Mouse (Mus musculus) neural tube, embryonic 11.5 days (tissue): ENCODE measurements at regions not wholly inside any gene's neighbourhood (a gene's known extent, or its start where the extent isn't known, plus 50 kb on each side); places are given as distances from the start of the nearest gene placed in this dataset.

Experiments
- ATAC-seq: fragments of 200-750 bp; cut with Nextera tagmentation; 2 replicates; pipeline ENCODE4 v1.8.0; 2017; ENCODE audit warnings: moderate number of reproducible peaks, mild to moderate bottlenecking, moderate TSS enrichment, moderate library complexity; ENCODE audit not compliant: insufficient read depth, low FRiP score, low TSS enrichment
- DNase-seq: peaks from one replicate; pipeline ENCODE4 v3.0.0-alpha.2; 2015; ENCODE audit warnings: low spot score
- H3K27ac ChIP-seq: fragments of 300-500 bp; sonication (generic); 2 replicates; pipeline ENCODE4 v1.5.1; 2014; ENCODE audit warnings: low read depth, mild to moderate bottlenecking, low read length
- H3K27me3 ChIP-seq: fragments of 300-500 bp; sonication (generic); 2 replicates; pipeline ENCODE4 v1.6.1; 2014; ENCODE audit warnings: mild to moderate bottlenecking, low read length, mixed read lengths; ENCODE audit not compliant: control insufficient read depth, insufficient read depth
- H3K36me3 ChIP-seq: fragments of 300-500 bp; sonication (generic); 2 replicates; pipeline ENCODE4 v1.6.1; 2014; ENCODE audit warnings: mild to moderate bottlenecking, low read length, moderate library complexity, mixed read lengths; ENCODE audit not compliant: control insufficient read depth, insufficient read depth
- H3K4me1 ChIP-seq: fragments of 300-500 bp; sonication (generic); 2 replicates; pipeline ENCODE4 v1.6.1; 2014; ENCODE audit warnings: low read length, mixed read lengths; ENCODE audit not compliant: control insufficient read depth, insufficient read depth
- H3K4me2 ChIP-seq: fragments of 300-500 bp; sonication (generic); 2 replicates; pipeline ENCODE4 v1.6.1; 2014; ENCODE audit warnings: low read depth, mild to moderate bottlenecking, moderate library complexity
- H3K4me3 ChIP-seq: fragments of 300-500 bp; sonication (generic); 2 replicates; pipeline ENCODE4 v1.5.1; 2014; ENCODE audit warnings: low read depth, low read length
- H3K9ac ChIP-seq: fragments of 300-500 bp; sonication (generic); 2 replicates; pipeline ENCODE4 v1.6.1; 2014; ENCODE audit warnings: mild to moderate bottlenecking, low read length
- H3K9me3 ChIP-seq: fragments of 300-500 bp; sonication (generic); 2 replicates; pipeline ENCODE4 v1.6.1; 2016; ENCODE audit warnings: low read length; ENCODE audit not compliant: control insufficient read depth
- WGBS: fragments of 180-500 bp; shearing (Covaris S2); extraction: QIAGEN DNeasy Blood & Tissue Kit; methylation state at CpG from one replicate; pipeline ENCODE4 v1.1.7; 2014; 5-methylcytosine and 5-hydroxymethylcytosine counted together

DNA sequence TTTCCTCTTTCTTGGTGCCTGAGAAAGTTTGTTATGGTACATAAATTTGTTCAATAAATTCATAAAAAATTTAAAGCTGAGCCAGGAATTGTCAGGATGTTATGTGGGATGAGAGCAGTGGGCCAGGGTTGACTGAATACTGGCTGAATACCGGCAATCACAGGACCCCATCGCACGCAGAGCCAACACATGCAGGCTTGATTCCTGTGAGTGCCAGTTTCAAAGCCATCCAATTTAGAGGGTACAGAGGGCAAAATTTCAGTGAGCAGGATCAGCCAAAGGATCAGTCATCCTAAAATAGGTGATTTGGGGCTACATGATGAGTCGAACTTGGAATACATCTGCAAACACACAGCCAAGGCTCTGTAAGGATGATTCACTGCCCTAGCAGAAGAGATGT, 583.6 kb upstream of the Nectin3 start:
- DNase-seq (no peak), ATAC-seq (no peak)
- H3K4me1 ChIP-seq: no peaks in the 10 kb centered on the region
- H3K27me3 ChIP-seq: no peaks in the 10 kb centered on the region
- H3K4me3 ChIP-seq: no peak overlapping the region
- H3K4me2 ChIP-seq: no peak overlapping the region
- H3K9me3 ChIP-seq: no peaks in the 10 kb centered on the region
- no peaks in the 10 kb centered on the region for H3K36me3 ChIP-seq
- no peak overlapping the region for H3K27ac ChIP-seq
- 96% methylated on average over 4 of the region's 4 CpGs for WGBS
- no peak overlapping the region for H3K9ac ChIP-seq

DNA sequence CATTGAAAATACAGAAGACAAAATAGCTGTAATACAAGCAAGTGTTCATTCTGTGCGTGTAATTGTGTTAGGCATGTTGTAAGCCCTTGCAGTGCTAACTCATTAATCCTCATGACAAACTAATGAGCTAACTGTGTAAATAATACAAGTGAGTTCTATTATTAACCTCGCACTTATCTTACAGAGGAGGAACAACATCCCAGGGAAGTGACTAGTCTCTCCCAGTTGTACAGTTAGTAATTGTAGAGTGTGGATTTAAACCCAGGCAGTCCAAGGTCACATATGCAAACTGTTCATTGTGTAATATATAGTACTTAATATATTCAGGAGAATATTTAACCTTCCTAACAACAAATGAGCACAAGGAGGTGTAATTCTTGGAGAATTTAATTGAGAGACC, 582.0 kb upstream of the Nectin3 start:
- Histone ChIP-seq H3K4me3 (no peak overlapping the region), H3K27me3 (no peaks in the 10 kb centered on the region), H3K27ac (no peak overlapping the region), H3K9me3 (no peaks in the 10 kb centered on the region), H3K4me1 (no peaks in the 10 kb centered on the region), H3K9ac (no peak overlapping the region), H3K36me3 (no peaks in the 10 kb centered on the region), H3K4me2 (no peak overlapping the region)
- no peak for DNase-seq
- no peak for ATAC-seq
- WGBS: 73% methylated on average over 2 of the region's 2 CpGs

DNA sequence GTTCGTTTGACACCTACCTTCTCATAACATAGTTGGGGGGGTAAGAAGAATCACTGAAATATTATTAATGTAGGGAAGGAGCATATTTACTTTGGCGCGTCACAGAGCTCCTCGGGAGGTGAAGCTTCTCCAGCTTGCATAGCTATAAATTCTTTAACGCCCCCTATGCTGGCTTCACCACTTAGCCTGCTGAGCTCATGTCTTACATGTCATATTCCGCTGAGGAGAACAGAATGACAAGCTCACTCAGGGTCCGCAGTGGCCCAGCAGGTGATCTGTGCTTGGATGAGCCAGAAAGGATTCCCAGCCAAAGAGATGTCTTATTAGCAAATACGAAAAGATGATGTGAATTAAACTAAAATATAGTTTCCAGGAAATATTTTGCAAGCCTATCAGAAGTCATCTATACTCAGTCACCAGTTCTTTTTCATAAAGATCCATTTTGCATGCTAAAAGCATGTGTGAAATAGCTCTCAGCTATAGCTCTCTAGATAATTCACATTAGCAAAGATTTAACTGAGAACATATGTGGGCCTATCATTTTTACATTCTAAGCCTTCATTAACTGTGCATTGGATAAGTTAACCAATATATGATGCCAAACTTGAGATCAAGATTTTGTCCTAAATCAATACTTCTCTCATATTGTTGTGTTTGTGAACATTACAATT, 561.1 kb upstream of the Nectin3 start:
- no peak overlapping the region for H3K27ac ChIP-seq
- no peak for ATAC-seq

DNA sequence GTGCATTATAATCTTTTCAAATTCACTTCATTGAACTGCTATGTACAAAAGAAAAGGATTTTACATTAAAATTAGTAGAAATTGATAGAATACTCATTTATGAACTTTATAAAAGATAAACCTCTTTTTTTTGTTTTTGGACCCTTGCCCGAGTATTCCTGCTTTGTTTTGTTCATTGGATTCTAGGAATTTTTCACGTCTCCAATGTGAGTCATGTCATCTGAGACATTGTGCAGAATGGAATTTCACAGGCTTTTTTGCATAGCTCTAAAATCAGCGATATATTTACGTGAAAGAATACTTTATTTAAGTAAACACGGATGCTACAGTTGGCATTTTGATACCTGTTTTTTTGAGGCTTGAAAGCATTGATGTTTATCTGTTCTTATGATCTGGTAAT, 560.5 kb upstream of the Nectin3 start:
- no peaks in the 10 kb centered on the region for H3K4me1 ChIP-seq

More for the DNA sequence above, 561.1 kb upstream of the Nectin3 start:
- Histone ChIP-seq H3K4me1 (no peaks in the 10 kb centered on the region), H3K9ac (no peak overlapping the region), H3K36me3 (no peaks in the 10 kb centered on the region), H3K4me2 (no peak overlapping the region), H3K4me3 (no peak overlapping the region), H3K27me3 (no peaks in the 10 kb centered on the region), H3K9me3 (no peaks in the 10 kb centered on the region)
- whole genome bisulfite sequencing: 82% methylated on average over 8 of the region's 8 CpGs
- DNase-seq: no peak

DNA sequence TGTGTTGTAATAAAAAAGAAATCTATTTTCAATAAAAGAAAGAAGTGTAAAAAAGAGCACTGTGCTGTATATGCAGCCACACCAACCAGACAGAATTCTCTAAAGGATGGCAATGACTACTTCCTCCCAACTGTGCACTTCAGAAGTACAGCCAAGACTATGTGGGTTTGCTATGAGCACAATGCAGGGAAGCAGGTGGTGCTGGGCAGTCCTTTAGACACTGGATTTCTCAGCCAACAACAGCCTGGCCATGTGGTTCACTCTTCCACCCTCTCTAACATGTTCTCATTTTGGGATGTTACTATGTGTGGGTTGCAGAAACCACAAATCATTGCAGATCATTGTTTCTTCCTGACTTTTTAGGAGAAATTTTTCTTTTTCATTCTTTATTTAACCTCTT, 527.6 kb upstream of the Nectin3 start:
- DNase-seq: no peak
- H3K9ac ChIP-seq: no peak overlapping the region
- ATAC-seq: no peak
- no peaks in the 10 kb centered on the region for H3K36me3 ChIP-seq
- H3K27ac ChIP-seq: no peak overlapping the region
- H3K4me2 ChIP-seq: no peak overlapping the region
- H3K27me3 ChIP-seq: no peaks in the 10 kb centered on the region
- H3K4me3 ChIP-seq: no peak overlapping the region
- no peaks in the 10 kb centered on the region for H3K9me3 ChIP-seq
- no peaks in the 10 kb centered on the region for H3K4me1 ChIP-seq

More for the DNA sequence above, 560.5 kb upstream of the Nectin3 start:
- Histone ChIP-seq H3K4me3 (no peak overlapping the region), H3K36me3 (no peaks in the 10 kb centered on the region), H3K27ac (no peak overlapping the region), H3K9me3 (no peaks in the 10 kb centered on the region), H3K9ac (no peak overlapping the region), H3K27me3 (no peaks in the 10 kb centered on the region), H3K4me2 (no peak overlapping the region)
- no peak for DNase-seq
- 87% methylated on average over 5 of the region's 5 CpGs for WGBS
- no peak for ATAC-seq

DNA sequence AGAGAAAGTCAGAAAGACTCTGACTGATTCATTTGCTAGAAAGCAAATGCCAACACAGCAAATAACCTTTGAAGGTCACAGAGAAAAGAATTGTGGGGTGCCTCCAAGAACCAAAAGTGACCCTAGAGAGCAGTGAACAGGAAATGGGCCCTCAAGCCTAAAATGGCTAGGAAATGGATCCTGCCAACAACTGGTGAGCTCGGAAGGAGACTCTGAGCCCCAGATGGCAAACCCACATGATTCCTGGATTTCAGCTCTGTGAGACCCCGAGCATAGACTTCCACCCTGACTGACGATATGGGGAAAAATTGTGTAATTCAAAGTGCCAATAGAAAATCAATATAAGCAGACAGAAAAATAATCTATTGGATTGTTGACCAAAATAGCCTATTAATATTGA, 519.2 kb upstream of the Nectin3 start:
- Histone ChIP-seq H3K27ac (no peak overlapping the region), H3K9me3 (no peaks in the 10 kb centered on the region), H3K36me3 (no peaks in the 10 kb centered on the region), H3K4me3 (no peak overlapping the region), H3K4me1 (no peaks in the 10 kb centered on the region), H3K27me3 (no peaks in the 10 kb centered on the region), H3K4me2 (no peak overlapping the region), H3K9ac (no peak overlapping the region)
- DNase-seq: no peak
- ATAC-seq: no peak
- WGBS: 73% methylated on average over 3 of the region's 3 CpGs

DNA sequence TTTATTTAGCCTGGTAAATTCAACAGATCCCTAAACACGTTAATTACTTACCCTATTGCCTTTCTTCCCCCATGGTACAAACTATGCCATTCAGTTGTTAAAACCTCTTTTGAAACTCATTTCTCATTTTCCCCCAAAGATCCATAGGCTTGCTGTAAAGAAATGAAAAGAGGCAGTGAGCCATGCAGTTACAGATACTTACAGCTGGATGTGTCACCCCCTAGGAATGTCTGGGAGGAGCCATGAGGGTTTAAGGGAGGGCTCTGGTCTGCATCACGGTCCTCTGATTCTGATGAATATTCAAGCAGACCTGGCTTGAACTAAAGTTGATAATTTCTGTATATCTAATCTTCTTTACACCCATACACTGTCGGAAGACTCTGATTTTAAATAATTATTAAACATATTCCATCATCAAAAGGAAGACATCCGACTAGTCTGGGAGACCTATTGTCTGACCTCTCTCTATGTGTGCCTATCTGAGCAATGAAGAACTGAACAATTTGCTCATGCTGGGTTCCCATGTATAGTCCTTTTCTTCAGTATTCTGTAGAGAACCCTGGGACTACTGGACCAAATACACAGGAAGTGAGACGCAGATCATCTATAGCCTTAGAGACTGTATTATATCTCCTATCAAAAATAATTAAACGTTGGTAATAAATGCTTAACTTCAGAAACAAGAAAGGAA, 484.7 kb upstream of the Nectin3 start:
- peak; percentile 11 for DNase-seq
- WGBS: 73% methylated on average over 6 of the region's 6 CpGs
- Histone ChIP-seq H3K27me3 (no peaks in the 10 kb centered on the region), H3K36me3 (no peaks in the 10 kb centered on the region), H3K4me3 (no peak overlapping the region), H3K27ac (no peak overlapping the region), H3K9me3 (no peaks in the 10 kb centered on the region), H3K4me2 (no peak overlapping the region), H3K4me1 (no peaks in the 10 kb centered on the region), H3K9ac (no peak overlapping the region)
- ATAC-seq: peak; percentile 58; the same call in 1 of the 2 replicates

DNA sequence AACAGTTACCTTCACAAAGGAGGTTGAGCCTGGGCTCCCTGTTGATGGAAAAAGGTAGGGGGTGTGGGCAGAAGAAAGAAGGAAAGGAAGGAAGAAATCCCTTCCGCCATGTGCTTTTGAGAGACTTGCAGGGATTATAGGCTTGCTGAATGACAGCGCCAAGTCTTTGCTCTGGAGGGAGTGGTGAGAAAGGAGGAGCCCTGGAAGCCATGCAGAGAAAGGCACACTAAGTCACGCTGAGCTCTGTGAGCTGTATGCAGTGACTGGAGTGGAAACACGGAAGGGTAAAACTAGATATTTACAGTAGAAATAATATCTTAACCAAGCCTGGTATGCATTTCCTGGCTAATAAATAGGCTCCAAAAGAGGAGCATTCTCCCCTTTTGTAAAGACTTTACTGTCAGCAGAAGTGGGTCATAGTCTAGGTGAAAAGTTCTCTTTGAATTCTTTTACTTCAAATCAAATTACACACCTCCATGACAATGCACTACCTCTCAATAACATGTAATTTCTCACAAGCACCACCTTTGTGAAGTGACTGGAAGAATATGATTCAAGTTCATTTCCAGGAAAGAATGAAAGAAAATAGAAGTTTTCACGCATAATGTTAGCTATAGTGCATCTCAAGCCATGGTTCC, 484.1 kb upstream of the Nectin3 start:
- H3K36me3 ChIP-seq: no peaks in the 10 kb centered on the region
- H3K9me3 ChIP-seq: no peaks in the 10 kb centered on the region
- 72% methylated on average over 5 of the region's 5 CpGs for WGBS
- H3K4me2 ChIP-seq: no peak overlapping the region
- DNase-seq (no peak), ATAC-seq (no peak)
- H3K4me3 ChIP-seq: no peak overlapping the region
- no peak overlapping the region for H3K9ac ChIP-seq
- H3K27me3 ChIP-seq: no peaks in the 10 kb centered on the region
- H3K4me1 ChIP-seq: no peaks in the 10 kb centered on the region
- H3K27ac ChIP-seq: no peak overlapping the region

DNA sequence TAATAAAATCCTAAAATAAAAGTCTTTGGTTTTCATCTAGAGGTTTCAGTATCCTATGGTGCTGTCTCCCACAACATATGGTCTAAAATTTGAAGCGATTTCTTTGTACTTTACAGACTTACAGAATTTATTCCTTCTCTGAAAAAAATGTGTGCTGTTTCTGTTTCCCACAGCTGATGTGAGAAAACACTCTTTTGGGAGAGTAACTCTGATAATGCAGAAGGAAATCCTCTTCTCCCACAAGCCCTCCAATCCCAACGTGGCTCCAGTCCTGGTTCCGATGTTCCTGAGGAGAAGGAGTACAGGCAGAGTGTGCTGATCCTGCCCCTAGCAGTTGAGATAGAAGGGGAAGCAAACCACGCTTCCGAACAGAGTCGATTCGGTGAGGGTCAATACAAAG, 467.4 kb upstream of the Nectin3 start:
- no peak for ATAC-seq
- no peaks in the 10 kb centered on the region for H3K36me3 ChIP-seq

More for the DNA sequence above, 467.4 kb upstream of the Nectin3 start:
- Histone ChIP-seq H3K9ac (no peak overlapping the region), H3K4me3 (no peak overlapping the region), H3K4me2 (no peak overlapping the region), H3K4me1 (no peaks in the 10 kb centered on the region), H3K9me3 (no peaks in the 10 kb centered on the region), H3K27ac (no peak overlapping the region), H3K27me3 (no peaks in the 10 kb centered on the region)
- WGBS: 90% methylated on average over 7 of the region's 7 CpGs
- no peak for DNase-seq
